Mouse (Mus musculus) cortical plate, adult 2 months (tissue): ENCODE data around the gene Chaf1a.

Source experiments
- CTCF ChIP-seq: fragments of 200-500 bp; IDR thresholded peaks from 2 replicates; pipeline ENCODE4 v1.5.1; 2011; ENCODE audit warnings: mild to moderate bottlenecking, control low read depth, low read length; ENCODE audit not compliant: insufficient read depth; ENCODE audit errors: extremely low read depth
- POLR2A ChIP-seq: fragments of 200-500 bp; IDR thresholded peaks from 2 replicates; pipeline ENCODE4 v1.6.1; 2011; ENCODE audit warnings: mild to moderate bottlenecking, low read length, control low read depth; ENCODE audit not compliant: insufficient read depth; ENCODE audit errors: extremely low read depth

GRCm38 (mm10) chr17:56034726-56035100 is 5.5 kb upstream of the Chaf1a start:
- TF ChIP-seq CTCF (no peak), POLR2A (no peak)
